Mouse (Mus musculus): Measurements from ENCODE around the gene Plekhm3.

GRCm38 (mm10) chr1:64795284-64796040 lies 161.2 kb downstream of the Plekhm3 start:
- no peak for TF ChIP-seq HCFC1 (IDR thresholded peaks at IDR 0.05; ENCODE audit: borderline replicate concordance, insufficient read depth, low read length)
- TF ChIP-seq ZNF384 (IDR thresholded peaks at IDR 0.05; ENCODE audit: low read depth, low read length) = no peak
- no peak for TF ChIP-seq MAFK (IDR thresholded peaks at IDR 0.05; ENCODE audit: insufficient read depth, low read depth, low read length)
- TF ChIP-seq ZC3H11A (IDR thresholded peaks at IDR 0.05; ENCODE audit: borderline replicate concordance, low read depth, low read length) = no peak
